Mouse (Mus musculus): ENCODE measurements around the gene Cfh.
"Not testable (repeated sequence)": the region's sequence is repeated elsewhere in the genome, so short reads cannot be mapped to it uniquely, and the experiment has no call there.

Cfh gene

DNA sequence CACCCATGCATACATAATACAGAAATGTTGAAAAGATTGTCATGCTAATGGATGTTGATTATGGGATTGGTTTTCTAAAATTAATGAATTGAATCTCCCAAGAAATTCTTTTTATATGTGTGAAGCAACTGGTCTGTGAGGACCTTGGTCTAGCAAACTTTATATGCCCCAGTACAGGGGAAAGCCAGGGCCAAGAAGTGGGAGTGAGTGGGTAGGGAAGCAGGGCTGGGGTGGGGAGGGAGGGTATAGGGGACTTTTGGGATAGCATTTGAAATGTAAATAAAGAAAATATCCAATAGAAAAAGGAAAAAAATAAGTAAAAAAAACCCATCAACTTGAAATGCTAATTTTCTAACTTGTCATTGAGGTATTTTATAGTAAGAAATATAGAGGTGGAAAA, at the start of gene Cfh:
Cfh (minus strand) TSS at position 101 of the 400 bp plus-strand sequence.
- not testable (repeated sequence) for DNase-seq (ENCODE audit: extremely low read depth, low read depth)

DNA sequence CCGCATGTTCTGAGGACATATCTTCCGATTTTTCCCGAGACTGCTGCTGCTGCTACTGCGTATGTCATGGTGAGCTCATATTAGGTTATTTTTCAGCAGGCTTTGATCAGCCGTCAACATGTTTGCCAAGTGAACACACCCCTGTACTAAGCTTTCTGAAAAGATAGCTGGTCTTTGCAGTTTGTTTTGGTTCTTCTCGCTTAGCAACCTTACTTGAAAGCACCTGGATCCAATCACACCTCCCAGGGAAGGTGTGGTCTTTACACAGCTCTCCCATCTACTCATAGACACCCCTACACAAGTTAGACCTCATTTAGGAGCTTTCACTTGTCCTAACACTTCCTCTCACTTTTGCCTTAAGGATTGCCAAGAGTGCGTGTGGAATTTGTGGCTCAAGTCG, 43.1 kb upstream of the Cfh start:
- DNase-seq (ENCODE audit: extremely low read depth, low read depth) = no peak

DNA sequence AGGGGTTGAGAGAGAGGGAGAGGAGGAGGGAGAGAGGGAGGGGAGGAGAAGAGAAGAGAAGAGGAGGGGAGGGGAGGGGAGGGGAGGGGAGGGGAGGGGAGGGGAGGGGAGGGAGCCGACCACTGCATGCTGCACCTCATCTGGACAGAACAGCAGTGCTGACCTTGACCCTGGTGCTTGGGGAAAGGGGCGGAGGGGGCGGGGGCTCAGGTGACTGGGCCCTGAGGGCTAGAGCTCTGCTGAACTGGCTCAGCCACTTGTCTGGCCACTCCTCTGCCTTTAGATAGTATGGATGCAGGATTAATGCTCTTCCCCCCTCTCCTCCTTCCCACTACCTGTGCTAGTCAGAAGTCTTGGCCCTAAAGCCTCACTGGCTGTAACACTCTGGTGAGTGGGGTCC, 41.7 kb upstream of the Cfh start:
- DNase-seq (ENCODE audit: extremely low read depth, low read depth) = no peak

DNA sequence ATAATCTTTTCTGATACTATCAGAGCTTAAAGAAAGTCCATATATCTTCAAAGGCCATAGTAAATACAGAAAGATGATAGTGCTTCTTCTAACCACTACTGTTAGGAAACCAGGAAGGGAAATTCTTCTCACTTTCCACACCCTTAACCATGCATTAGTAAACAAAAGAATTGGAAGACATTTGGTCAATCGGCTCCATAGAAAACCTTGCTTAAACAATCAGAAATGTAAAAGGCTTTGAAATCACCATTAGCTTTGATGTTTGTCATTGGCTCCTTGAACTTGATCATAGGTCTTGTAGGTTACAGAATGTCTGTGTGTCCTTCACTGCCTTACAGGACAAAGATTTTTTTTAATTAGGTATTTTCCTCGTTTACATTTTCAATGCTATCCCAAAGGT, 21.8 kb upstream of the Cfh start:
- DNase-seq (ENCODE audit: extremely low read depth, low read depth) = no peak

DNA sequence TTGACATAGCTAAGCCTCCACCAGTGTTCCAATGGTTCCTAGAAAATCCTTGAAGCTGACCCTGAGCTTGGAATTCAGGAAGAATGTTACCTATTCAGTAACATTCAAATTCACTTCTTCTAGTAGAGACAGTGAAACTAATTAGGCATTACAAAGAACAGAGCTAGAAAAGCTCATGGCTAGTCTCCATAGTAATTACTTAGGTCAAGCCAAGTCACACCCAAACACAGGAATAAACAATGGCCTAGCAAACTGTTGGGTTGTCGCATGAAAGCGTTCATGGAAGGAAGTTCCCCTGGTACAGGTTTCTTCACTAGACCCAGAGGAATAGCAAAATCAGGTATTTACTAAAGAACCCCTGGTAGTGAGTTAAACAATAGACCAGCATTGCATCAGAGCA, 4.9 kb upstream of the Cfh start:
- DNase-seq (ENCODE audit: extremely low read depth, low read depth) = not testable (repeated sequence)

DNA sequence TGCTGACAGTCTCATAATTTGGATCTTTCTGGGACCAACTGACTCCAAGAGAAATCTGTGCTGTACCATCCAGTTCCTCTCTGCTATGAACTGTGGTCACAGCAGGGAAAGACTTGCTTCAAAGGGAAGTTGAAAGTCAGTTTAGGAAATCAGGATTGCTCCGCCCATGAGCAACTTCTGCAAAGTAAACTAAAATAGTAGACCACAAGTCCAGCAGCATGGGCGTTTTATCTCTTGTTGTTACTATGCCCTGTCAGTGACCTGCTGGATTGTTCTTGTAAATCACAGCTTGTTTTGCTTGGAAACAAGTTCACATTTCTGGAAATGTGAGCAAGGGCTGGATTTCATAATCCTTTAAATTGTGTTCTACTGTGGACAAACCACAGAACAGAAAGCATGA, 356 bp downstream of the Cfh start:
- peak; percentile 12 for DNase-seq (ENCODE audit: extremely low read depth, low read depth)

DNA sequence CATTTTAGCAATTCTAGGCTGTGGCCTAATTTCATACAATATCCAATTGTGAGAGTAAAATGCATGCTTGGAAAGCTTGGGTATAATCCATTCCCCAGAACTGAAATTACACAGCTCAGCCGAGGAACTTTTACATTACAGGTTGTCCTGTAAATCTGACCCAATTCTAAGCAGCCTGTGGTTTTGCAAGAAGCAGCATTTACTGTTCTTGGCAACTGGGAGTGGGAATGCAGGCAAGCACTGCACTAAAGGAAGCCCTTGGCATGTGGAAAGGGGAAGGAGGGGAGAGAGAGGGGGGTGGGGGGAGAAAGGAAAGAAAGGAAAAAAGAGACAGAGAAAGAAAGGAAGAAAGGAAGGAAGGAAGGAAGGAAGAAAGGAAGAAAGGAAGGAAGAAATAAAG, 3.4 kb downstream of the Cfh start:
- no peak for DNase-seq (ENCODE audit: extremely low read depth, low read depth)

DNA sequence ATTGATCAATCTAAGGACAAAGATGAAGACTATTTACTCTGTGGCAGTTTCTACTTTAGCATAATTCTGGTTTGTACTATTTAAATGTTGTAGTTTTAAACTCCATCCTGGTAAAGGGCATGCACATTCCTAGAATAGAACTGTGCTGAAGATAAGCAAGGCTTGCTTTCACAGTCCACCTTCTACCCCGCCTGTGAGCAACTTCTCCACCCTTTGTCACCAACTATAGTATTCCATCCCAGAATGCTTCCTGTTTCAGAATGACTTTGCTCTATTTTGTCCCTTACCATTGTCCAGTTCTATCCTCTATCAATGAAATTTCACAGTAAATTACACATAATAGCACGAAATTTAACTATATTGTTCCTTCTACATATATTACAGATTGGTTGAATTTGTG, 8.1 kb downstream of the Cfh start:
- peak; percentile 5 for DNase-seq (ENCODE audit: extremely low read depth, low read depth)

DNA sequence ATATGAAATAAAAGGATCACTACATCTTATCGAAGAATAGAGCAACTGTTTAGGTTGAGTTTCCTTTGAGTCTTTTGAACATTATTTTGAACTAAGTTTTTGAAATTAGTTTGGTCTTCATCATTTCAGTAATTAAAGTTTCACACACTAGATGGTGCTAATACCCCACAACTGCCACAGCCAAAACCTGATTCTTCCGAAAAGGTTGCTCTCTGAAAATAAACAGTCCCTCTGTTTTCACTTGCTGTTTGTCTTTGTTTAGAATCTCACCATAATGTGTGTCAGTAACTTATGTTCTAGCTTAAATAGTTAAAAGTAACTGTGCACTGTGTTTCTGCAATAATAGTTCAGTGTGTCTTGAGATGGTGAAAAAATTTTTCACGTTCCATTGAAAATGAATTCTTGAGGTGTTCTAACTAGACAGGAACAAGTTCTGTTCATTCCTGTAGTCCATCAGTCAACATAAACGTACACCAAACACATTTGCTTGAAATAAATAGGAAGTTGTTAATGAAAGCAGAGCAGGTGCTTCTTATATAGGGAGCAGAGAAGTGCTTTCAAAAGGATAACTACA, 11.9 kb downstream of the Cfh start:
- DNase-seq (ENCODE audit: extremely low read depth, low read depth) = peak; percentile 6

DNA sequence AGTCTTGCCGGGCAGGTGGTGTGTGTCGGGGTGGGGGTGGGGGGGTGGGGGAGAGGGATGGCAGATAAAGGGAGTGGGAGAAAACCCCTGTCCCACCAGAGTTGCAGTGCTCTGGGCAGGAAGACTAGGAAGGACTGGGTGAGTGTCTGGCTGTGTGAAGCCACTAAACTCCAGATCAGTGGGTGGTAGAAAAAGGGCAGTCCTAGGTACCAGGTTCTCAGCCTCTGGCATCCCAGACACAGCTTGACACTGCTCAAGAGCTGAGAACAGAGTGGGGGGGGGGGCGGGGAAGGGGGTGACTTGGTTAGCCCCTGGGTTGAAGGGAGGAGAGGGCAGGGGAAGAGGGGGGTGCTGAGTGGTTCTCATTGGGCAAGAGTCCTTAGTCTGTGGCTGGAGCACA, 24.6 kb downstream of the Cfh start:
- no peak for DNase-seq (ENCODE audit: extremely low read depth, low read depth)

DNA sequence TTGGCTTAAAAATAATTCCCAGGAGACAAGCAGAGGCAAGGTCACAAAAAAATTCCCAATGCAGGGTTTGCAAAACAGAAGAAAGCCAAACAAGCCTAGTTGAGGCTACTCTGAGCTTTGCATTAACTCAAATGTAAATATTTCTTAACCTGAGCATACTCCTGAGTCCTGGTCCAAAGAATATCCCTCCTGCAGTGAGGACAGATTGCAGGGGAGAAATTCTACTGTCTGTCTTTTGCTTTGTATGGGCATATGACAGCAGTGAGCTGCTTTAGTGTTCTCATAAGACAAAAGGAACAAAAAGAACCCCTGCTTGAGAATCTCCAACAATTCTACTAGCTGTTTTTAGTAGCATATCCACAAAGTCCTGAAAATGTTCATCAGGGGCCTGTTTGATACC, 114.1 kb downstream of the Cfh start:
- no peak for DNase-seq (ENCODE audit: extremely low read depth, low read depth)
